Mouse (Mus musculus): ENCODE results near the gene Slc25a16.

DNA sequence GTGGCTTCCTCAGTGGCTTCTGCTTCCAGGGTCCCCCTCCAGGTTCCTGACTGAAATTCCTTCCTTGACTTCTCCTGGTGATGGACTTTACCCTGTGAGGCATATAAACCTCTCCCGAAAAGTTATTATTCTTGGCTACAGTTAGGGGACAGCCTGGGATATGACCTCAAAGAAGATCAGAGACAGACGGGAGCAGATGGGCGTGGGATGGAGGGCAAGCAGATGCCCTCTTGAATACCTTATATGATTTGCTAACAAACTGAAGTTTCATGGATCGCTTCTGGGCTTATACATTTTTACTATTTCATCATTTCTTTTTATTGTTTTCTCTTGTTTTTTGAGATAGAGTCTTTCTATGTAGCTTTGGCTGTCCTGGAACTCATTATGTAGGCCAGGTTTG lies 44.9 kb upstream of the Slc25a16 start:
- no peak for TF ChIP-seq CTCF (IDR thresholded peaks at IDR 0.05; ENCODE audit: low read depth)
- no peak for TF ChIP-seq EP300 (optimal IDR thresholded peaks at IDR 0.05)
